Mouse (Mus musculus) CH12.LX (cell line): ENCODE results near the gene Rrp36.

ENCODE experiments used
- CTCF ChIP-seq, 2 experiments: IDR thresholded peaks in 1 of 2; conservative IDR thresholded peaks in 1 of 2; 2 replicates each; pipeline ENCODE4 v1.5.1; 2011 to 2012; ENCODE audit warnings: low read depth in 2 of 2, low read length in 2 of 2, improper control_type of control experiment in 1 of 2, inconsistent platforms in 1 of 2, mild to moderate bottlenecking in 1 of 2, moderate library complexity in 1 of 2
- ELF1 ChIP-seq: IDR thresholded peaks from 2 replicates; pipeline ENCODE4 v1.6.1; 2014; ENCODE audit warnings: low read depth, mild to moderate bottlenecking, inconsistent platforms, low read length, improper control_type of control experiment
- EP300 ChIP-seq: IDR thresholded peaks from 2 replicates; pipeline ENCODE4 v1.6.1; 2011; ENCODE audit warnings: low read length, improper control_type of control experiment
- HCFC1 ChIP-seq: IDR thresholded peaks from 2 replicates; pipeline ENCODE4 v1.6.1; 2012; ENCODE audit warnings: low read depth, mild to moderate bottlenecking, inconsistent platforms, low read length, improper control_type of control experiment
- JUND ChIP-seq: conservative IDR thresholded peaks from 2 replicates; pipeline ENCODE4 v1.6.1; 2011; ENCODE audit warnings: low read depth, low read length, improper control_type of control experiment
- POLR2A ChIP-seq: IDR thresholded peaks from 2 replicates; pipeline ENCODE4 v1.6.1; 2011; ENCODE audit warnings: low read depth, mild to moderate bottlenecking, improper control_type of control experiment, low read length
- RCOR1 ChIP-seq: conservative IDR thresholded peaks from 2 replicates; pipeline ENCODE4 v1.6.1; 2012; ENCODE audit warnings: low read depth, mild to moderate bottlenecking, inconsistent platforms, low read length, improper control_type of control experiment
- TBP ChIP-seq: conservative IDR thresholded peaks from 2 replicates; pipeline ENCODE4 v1.6.1; 2011; ENCODE audit warnings: low read depth, low read length, improper control_type of control experiment
- TCF12 ChIP-seq: IDR thresholded peaks from 2 replicates; pipeline ENCODE4 v1.6.1; 2014; ENCODE audit warnings: low read depth, mild to moderate bottlenecking, inconsistent platforms, low read length, improper control_type of control experiment
- ZMIZ1 ChIP-seq: IDR thresholded peaks from 2 replicates; pipeline ENCODE4 v1.6.1; 2012; ENCODE audit warnings: low read depth, mild to moderate bottlenecking, inconsistent platforms, low read length, improper control_type of control experiment

GRCm38 (mm10) chr17:46714756-46715481 lies 40.8 kb upstream of the Rrp36 start:
- TF ChIP-seq RCOR1 (no peak), CTCF (conservative IDR thresholded peaks at IDR 0.05 in 1 of 2, IDR thresholded peaks at IDR 0.05 in 1 of 2; ENCODE audit: low read depth in 2 of 2, low read length in 2 of 2) (peak in 1 of 2 experiments; percentile 16; a peak in 1 of 4 replicates), TBP (no peak), ZMIZ1 (no peak), TCF12 (no peak), JUND (no peak), ELF1 (no peak), HCFC1 (no peak), POLR2A (no peak), EP300 (no peak)
